Mouse (Mus musculus): ENCODE results near the gene Psors1c2. TPM values are rescaled to one million over a fixed set of nuclear protein-coding genes. Genes with fewer than 3 reads are reported as not detected.

Gene Psors1c2
- 1.3 TPM in 1 of 2 replicates, not detected in the other for total RNA-seq (2014; rRNA removed; ENCODE audit: low replicate concordance)
- 0.14 TPM in 1 of 2 replicates, not detected in the other for polyA plus RNA-seq (2015; fragmentation: Nextera tagmentation; extraction: Ambion mirVana)

- DNase-seq (ENCODE audit: low spot score) (no peak), ATAC-seq (ENCODE audit: insufficient read depth, low read depth) (no peak)
- Histone ChIP-seq H3K36me3 (replicated peaks; ENCODE audit: control insufficient read depth, insufficient read depth, low read length) (0 out of 2 replicates have a peak, but pooled peaks cover 12% of the 10 kb centered on the region), H3K27me3 (ENCODE audit: control insufficient read depth, insufficient read depth, low read length) (no peaks in the 10 kb centered on the region), H3K4me3 (ENCODE audit: low read depth, low read length) (no peak within 1 kb of the TSS), H3K27ac (ENCODE audit: low read depth) (no peak within 1 kb of the TSS), H3K9me3 (replicated peaks; ENCODE audit: control insufficient read depth, low read length) (no peaks in the 10 kb centered on the region), H3K4me2 (ENCODE audit: low read depth, low read length) (no peak within 1 kb of the TSS), H3K4me1 (ENCODE audit: control insufficient read depth, insufficient read depth) (no peaks in the 10 kb centered on the region), H3K9ac (replicated peaks; ENCODE audit: low read depth, low read length) (no peak within 1 kb of the TSS)
- no peak for TF ChIP-seq CTCF (IDR thresholded peaks at IDR 0.05; ENCODE audit: low read depth)
- TF ChIP-seq EP300 (IDR thresholded peaks at IDR 0.05; ENCODE audit: low read depth): no peak
- 16% methylated on average over 7 of the region's 7 CpGs for whole genome bisulfite sequencing
Observed at GRCm38 (mm10) chr17:35532901-35533300, at the start of gene Psors1c2. TSS of gene Psors1c2 (plus strand) at chr17:35533201.

- Histone ChIP-seq H3K27me3 (ENCODE audit: control insufficient read depth, insufficient read depth, low read length) (no peaks in the 10 kb centered on the region), H3K4me3 (ENCODE audit: low read depth, low read length) (no peak overlapping the region), H3K27ac (ENCODE audit: low read depth) (no peak overlapping the region), H3K36me3 (replicated peaks; ENCODE audit: control insufficient read depth, insufficient read depth, low read length) (no peaks in the 10 kb centered on the region), H3K4me1 (ENCODE audit: control insufficient read depth, insufficient read depth) (no peaks in the 10 kb centered on the region), H3K9ac (replicated peaks; ENCODE audit: low read depth, low read length) (no peak overlapping the region), H3K9me3 (replicated peaks; ENCODE audit: control insufficient read depth, low read length) (no peaks in the 10 kb centered on the region), H3K4me2 (ENCODE audit: low read depth, low read length) (no peak overlapping the region)
- TF ChIP-seq CTCF (IDR thresholded peaks at IDR 0.05; ENCODE audit: low read depth) (peak; percentile 86), EP300 (IDR thresholded peaks at IDR 0.05; ENCODE audit: low read depth) (no peak)
- WGBS: 1% methylated on average over 9 of the region's 9 CpGs
- peak; percentile 55 for DNase-seq (ENCODE audit: low spot score)
- ATAC-seq (ENCODE audit: insufficient read depth, low read depth): peak; percentile 66
Observed at GRCm38 (mm10) chr17:35484066-35484465, 48.9 kb upstream of the Psors1c2 start.

- no peak overlapping the region for H3K4me2 ChIP-seq (ENCODE audit: low read depth, low read length)
- no peak overlapping the region for H3K4me3 ChIP-seq (ENCODE audit: low read depth, low read length)
- TF ChIP-seq CTCF (IDR thresholded peaks at IDR 0.05; ENCODE audit: low read depth) (no peak), EP300 (IDR thresholded peaks at IDR 0.05; ENCODE audit: low read depth) (no peak)
- H3K4me1 ChIP-seq (ENCODE audit: control insufficient read depth, insufficient read depth): no peaks in the 10 kb centered on the region
- DNase-seq (ENCODE audit: low spot score) (peak; percentile 84), ATAC-seq (ENCODE audit: insufficient read depth, low read depth) (peak; percentile 89)
- H3K9me3 ChIP-seq (replicated peaks; ENCODE audit: control insufficient read depth, low read length): no peaks in the 10 kb centered on the region
- peak overlapping the region; percentile 60 for H3K27ac ChIP-seq (ENCODE audit: low read depth)
- no peaks in the 10 kb centered on the region for H3K36me3 ChIP-seq (replicated peaks; ENCODE audit: control insufficient read depth, insufficient read depth, low read length)
- H3K27me3 ChIP-seq (ENCODE audit: control insufficient read depth, insufficient read depth, low read length): no peaks in the 10 kb centered on the region
- H3K9ac ChIP-seq (replicated peaks; ENCODE audit: low read depth, low read length): no peak overlapping the region
- 36% methylated on average over 4 of the region's 4 CpGs for WGBS
Observed at GRCm38 (mm10) chr17:35485702-35486101, 47.3 kb upstream of the Psors1c2 start.

- Histone ChIP-seq H3K4me2 (ENCODE audit: low read depth, low read length) (no peak overlapping the region), H3K9ac (replicated peaks; ENCODE audit: low read depth, low read length) (no peak overlapping the region), H3K4me3 (ENCODE audit: low read depth, low read length) (no peak overlapping the region), H3K27me3 (ENCODE audit: control insufficient read depth, insufficient read depth, low read length) (no peaks in the 10 kb centered on the region), H3K36me3 (replicated peaks; ENCODE audit: control insufficient read depth, insufficient read depth, low read length) (no peaks in the 10 kb centered on the region), H3K4me1 (ENCODE audit: control insufficient read depth, insufficient read depth) (no peaks in the 10 kb centered on the region), H3K9me3 (replicated peaks; ENCODE audit: control insufficient read depth, low read length) (no peaks in the 10 kb centered on the region), H3K27ac (ENCODE audit: low read depth) (no peak overlapping the region)
- DNase-seq (ENCODE audit: low spot score): no peak
- ATAC-seq (ENCODE audit: insufficient read depth, low read depth): no peak
- TF ChIP-seq EP300 (IDR thresholded peaks at IDR 0.05; ENCODE audit: low read depth) (no peak), CTCF (IDR thresholded peaks at IDR 0.05; ENCODE audit: low read depth) (no peak)
- 56% methylated on average over 10 of the region's 10 CpGs for WGBS
Observed at GRCm38 (mm10) chr17:35486726-35487125, 46.3 kb upstream of the Psors1c2 start.

- ATAC-seq (ENCODE audit: insufficient read depth, low read depth) (no peak), DNase-seq (ENCODE audit: low spot score) (no peak)
- no peak overlapping the region for H3K9ac ChIP-seq (replicated peaks; ENCODE audit: low read depth, low read length)
- no peaks in the 10 kb centered on the region for H3K36me3 ChIP-seq (replicated peaks; ENCODE audit: control insufficient read depth, insufficient read depth, low read length)
- H3K27ac ChIP-seq (ENCODE audit: low read depth): no peak overlapping the region
- no peaks in the 10 kb centered on the region for H3K27me3 ChIP-seq (ENCODE audit: control insufficient read depth, insufficient read depth, low read length)
- no peaks in the 10 kb centered on the region for H3K4me1 ChIP-seq (ENCODE audit: control insufficient read depth, insufficient read depth)
- H3K4me3 ChIP-seq (ENCODE audit: low read depth, low read length): no peak overlapping the region
- no peaks in the 10 kb centered on the region for H3K9me3 ChIP-seq (replicated peaks; ENCODE audit: control insufficient read depth, low read length)
- WGBS: 89% methylated on average over 2 of the region's 2 CpGs
- no peak for TF ChIP-seq EP300 (IDR thresholded peaks at IDR 0.05; ENCODE audit: low read depth)
- no peak for TF ChIP-seq CTCF (IDR thresholded peaks at IDR 0.05; ENCODE audit: low read depth)
- H3K4me2 ChIP-seq (ENCODE audit: low read depth, low read length): no peak overlapping the region
Observed at GRCm38 (mm10) chr17:35488041-35488440, 45.0 kb upstream of the Psors1c2 start.

GRCm38 (mm10) chr17:35490320-35490719 is 42.7 kb upstream of the Psors1c2 start:
- no peak overlapping the region for H3K9ac ChIP-seq (replicated peaks; ENCODE audit: low read depth, low read length)
- DNase-seq (ENCODE audit: low spot score) (no peak), ATAC-seq (ENCODE audit: insufficient read depth, low read depth) (no peak)
- no peak overlapping the region for H3K4me3 ChIP-seq (ENCODE audit: low read depth, low read length)
- 72% methylated on average over 5 of the region's 5 CpGs for WGBS
- no peak overlapping the region for H3K27ac ChIP-seq (ENCODE audit: low read depth)
- H3K4me2 ChIP-seq (ENCODE audit: low read depth, low read length): no peak overlapping the region
- no peaks in the 10 kb centered on the region for H3K36me3 ChIP-seq (replicated peaks; ENCODE audit: control insufficient read depth, insufficient read depth, low read length)
- no peak for TF ChIP-seq EP300 (IDR thresholded peaks at IDR 0.05; ENCODE audit: low read depth)
- TF ChIP-seq CTCF (IDR thresholded peaks at IDR 0.05; ENCODE audit: low read depth): no peak
- H3K9me3 ChIP-seq (replicated peaks; ENCODE audit: control insufficient read depth, low read length): no peaks in the 10 kb centered on the region
- H3K27me3 ChIP-seq (ENCODE audit: control insufficient read depth, insufficient read depth, low read length): no peaks in the 10 kb centered on the region
- no peaks in the 10 kb centered on the region for H3K4me1 ChIP-seq (ENCODE audit: control insufficient read depth, insufficient read depth)
